Mouse (Mus musculus): ENCODE measurements around the gene Ctf2. TPM values are rescaled to one million over a fixed set of nuclear protein-coding genes. Genes with fewer than 3 reads are reported as not detected.
A peak's percentile ranks its signal among the peaks of the same experiment; 100 is the strongest.
"Not testable (repeated sequence)": the region's sequence is repeated elsewhere in the genome, so short reads cannot be mapped to it uniquely, and the experiment has no call there.

The Ctf2 gene
- polyA plus RNA-seq, 2 experiments, result 0.03 to 0.34 TPM

DNA sequence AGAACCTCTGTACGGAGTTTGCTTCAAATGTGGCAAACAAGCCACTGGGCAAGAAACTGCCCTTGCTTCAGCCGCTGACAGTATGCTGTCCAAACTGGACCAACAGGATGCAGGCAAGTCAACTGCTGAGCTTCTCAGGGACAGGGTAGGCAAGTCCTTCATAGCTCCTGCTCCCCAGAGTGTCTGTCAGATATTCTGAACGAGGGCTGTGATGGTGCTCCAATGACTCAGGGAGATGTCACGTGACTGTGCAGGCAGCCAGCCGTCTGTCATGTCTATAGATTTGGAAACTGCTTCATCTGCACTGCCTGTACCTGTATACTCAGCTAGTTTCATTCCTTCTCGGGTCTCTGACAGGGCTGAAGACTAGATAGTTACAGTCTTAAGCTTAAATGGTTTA lies 33.0 kb downstream of the Ctf2 start:
- Histone ChIP-seq H3K27ac (replicated peaks; ENCODE audit: low read depth, low read length) (no peak overlapping the region), H3K4me1 (ENCODE audit: control insufficient read depth, insufficient read depth, low read length) (no peaks in the 10 kb centered on the region), H3K9me3 (ENCODE audit: control insufficient read depth, low read length) (no peaks in the 10 kb centered on the region), H3K9ac (ENCODE audit: low read depth, low read length, severe bottlenecking) (no peak overlapping the region), H3K27me3 (ENCODE audit: control insufficient read depth, insufficient read depth, low read length) (no peaks in the 10 kb centered on the region), H3K36me3 (ENCODE audit: control insufficient read depth, insufficient read depth, low read length) (peaks cover 57% of the 10 kb centered on the region), H3K4me3 (replicated peaks; ENCODE audit: low read length) (no peak overlapping the region), H3K4me2 (replicated peaks; ENCODE audit: low read depth, low read length, severe bottlenecking) (no peak overlapping the region)
- ATAC-seq (ENCODE audit: low FRiP score, low read depth), result no peak
- no peak for DNase-seq (ENCODE audit: low spot score)
- no peak for TF ChIP-seq POLR2A (IDR thresholded peaks at IDR 0.05; ENCODE audit: borderline replicate concordance, extremely low read depth, insufficient read depth, insufficient read length)
- 84% methylated on average over 6 of the region's 6 CpGs for WGBS

- not testable (repeated sequence) for H3K4me1 ChIP-seq (ENCODE audit: control insufficient read depth, insufficient read depth, low read length); DNase-seq (ENCODE audit: low spot score); H3K9ac ChIP-seq (ENCODE audit: low read depth, low read length, severe bottlenecking); ATAC-seq (ENCODE audit: low FRiP score, low read depth); H3K9me3 ChIP-seq (ENCODE audit: control insufficient read depth, low read length); H3K4me3 ChIP-seq (replicated peaks; ENCODE audit: low read length); H3K27ac ChIP-seq (replicated peaks; ENCODE audit: low read depth, low read length); H3K4me2 ChIP-seq (replicated peaks; ENCODE audit: low read depth, low read length, severe bottlenecking); H3K27me3 ChIP-seq (ENCODE audit: control insufficient read depth, insufficient read depth, low read length)
- WGBS, result 90% methylated on average over 7 of the region's 7 CpGs
- peaks cover 21% of the 10 kb centered on the region for H3K36me3 ChIP-seq (ENCODE audit: control insufficient read depth, insufficient read depth, low read length)
Observed at GRCm38 (mm10) chr7:127693730-127694129, 38.2 kb downstream of the Ctf2 start.

DNA sequence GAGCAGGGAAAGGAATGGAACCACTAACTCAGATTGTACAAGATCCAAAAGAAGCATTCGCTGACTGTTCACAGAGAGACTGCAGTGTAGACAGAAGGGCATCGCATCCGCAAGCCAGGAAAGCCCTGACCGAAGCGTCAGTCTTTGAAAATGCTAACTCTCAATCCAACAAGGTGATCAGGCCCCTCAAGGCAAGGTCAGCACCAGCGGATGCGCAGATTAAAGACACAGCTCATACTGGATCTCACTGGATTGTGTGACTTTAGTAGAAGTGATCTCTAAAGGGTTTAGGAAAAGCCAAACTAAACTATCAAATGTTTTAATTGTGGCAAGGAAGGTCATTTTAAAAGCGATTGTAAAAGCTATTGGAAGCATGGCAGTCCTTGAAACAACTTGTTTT lies 38.7 kb downstream of the Ctf2 start:
- no peak for ATAC-seq (ENCODE audit: low FRiP score, low read depth)
- H3K9me3 ChIP-seq (ENCODE audit: control insufficient read depth, low read length), result no peaks in the 10 kb centered on the region
- WGBS, result 92% methylated on average over 8 of the region's 8 CpGs
- H3K27ac ChIP-seq (replicated peaks; ENCODE audit: low read depth, low read length), result no peak overlapping the region
- no peaks in the 10 kb centered on the region for H3K27me3 ChIP-seq (ENCODE audit: control insufficient read depth, insufficient read depth, low read length)
- no peak overlapping the region for H3K4me2 ChIP-seq (replicated peaks; ENCODE audit: low read depth, low read length, severe bottlenecking)
- H3K4me3 ChIP-seq (replicated peaks; ENCODE audit: low read length), result no peak overlapping the region
- no peak for DNase-seq (ENCODE audit: low spot score)
- peaks cover 21% of the 10 kb centered on the region for H3K36me3 ChIP-seq (ENCODE audit: control insufficient read depth, insufficient read depth, low read length)
- no peak for TF ChIP-seq POLR2A (IDR thresholded peaks at IDR 0.05; ENCODE audit: borderline replicate concordance, extremely low read depth, insufficient read depth, insufficient read length)
- H3K4me1 ChIP-seq (ENCODE audit: control insufficient read depth, insufficient read depth, low read length), result peaks cover 6% of the 10 kb centered on the region
- no peak overlapping the region for H3K9ac ChIP-seq (ENCODE audit: low read depth, low read length, severe bottlenecking)

GRCm38 (mm10) chr7:127691221-127691989 lies 40.6 kb downstream of the Ctf2 start:
- no peaks in the 10 kb centered on the region for H3K9me3 ChIP-seq (ENCODE audit: control insufficient read depth, low read length)
- peak; percentile 84 for ATAC-seq (ENCODE audit: low FRiP score, low read depth)
- H3K4me1 ChIP-seq (ENCODE audit: control insufficient read depth, insufficient read depth, low read length), result peaks cover 6% of the 10 kb centered on the region
- 3% methylated on average over 15 of the region's 15 CpGs for WGBS
- no peak for TF ChIP-seq POLR2A (IDR thresholded peaks at IDR 0.05; ENCODE audit: borderline replicate concordance, extremely low read depth, insufficient read depth, insufficient read length)
- peaks cover 14% of the 10 kb centered on the region for H3K36me3 ChIP-seq (ENCODE audit: control insufficient read depth, insufficient read depth, low read length)
- H3K27me3 ChIP-seq (ENCODE audit: control insufficient read depth, insufficient read depth, low read length), result no peaks in the 10 kb centered on the region
- DNase-seq (ENCODE audit: low spot score), result peak; percentile 81
- H3K4me3 ChIP-seq (replicated peaks; ENCODE audit: low read length), result peak overlapping the region; percentile 21
- peak overlapping the region; percentile 83 for H3K27ac ChIP-seq (replicated peaks; ENCODE audit: low read depth, low read length)
- H3K4me2 ChIP-seq (replicated peaks; ENCODE audit: low read depth, low read length, severe bottlenecking), result peak overlapping the region; percentile 42
- H3K9ac ChIP-seq (ENCODE audit: low read depth, low read length, severe bottlenecking), result peak overlapping the region; percentile 45

DNA sequence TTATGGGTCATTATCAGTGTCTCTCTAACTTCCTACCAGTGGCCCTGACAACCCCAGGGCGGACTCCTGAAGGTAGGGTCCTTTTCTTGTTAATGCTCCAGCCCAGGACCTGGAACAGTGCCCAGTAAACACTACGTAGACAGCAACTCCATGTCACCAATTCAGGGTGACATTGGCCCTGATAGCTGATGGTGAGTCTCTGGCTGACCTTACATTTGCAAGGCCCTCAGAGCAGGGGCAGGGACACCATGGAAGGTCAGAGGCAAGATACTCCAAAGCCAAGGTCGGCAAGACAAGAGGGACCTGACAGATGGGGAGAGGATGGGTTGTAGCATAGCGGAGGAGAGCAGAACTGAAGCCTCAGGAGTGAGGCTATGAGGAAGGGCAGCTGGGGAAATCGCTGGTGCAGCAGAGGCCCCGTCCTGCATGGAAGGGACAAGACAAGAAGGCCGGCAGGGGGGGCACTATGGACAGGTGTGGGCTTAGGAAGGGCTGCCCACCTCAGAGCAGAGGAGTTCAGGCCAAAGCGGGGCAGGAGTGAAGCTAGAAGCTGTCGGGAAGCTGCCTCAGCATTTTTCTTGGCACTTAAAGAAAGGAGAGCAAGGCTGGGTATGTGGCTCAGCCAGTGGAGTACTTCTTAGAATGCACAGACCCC lies 42.2 kb downstream of the Ctf2 start:
- H3K4me1 ChIP-seq (ENCODE audit: control insufficient read depth, insufficient read depth, low read length), result peaks cover 6% of the 10 kb centered on the region
- H3K27me3 ChIP-seq (ENCODE audit: control insufficient read depth, insufficient read depth, low read length), result no peaks in the 10 kb centered on the region
- H3K9me3 ChIP-seq (ENCODE audit: control insufficient read depth, low read length), result no peaks in the 10 kb centered on the region
- peaks cover 11% of the 10 kb centered on the region for H3K36me3 ChIP-seq (ENCODE audit: control insufficient read depth, insufficient read depth, low read length)
- 73% methylated on average over 9 of the region's 9 CpGs for WGBS
- no peak overlapping the region for H3K9ac ChIP-seq (ENCODE audit: low read depth, low read length, severe bottlenecking)
- ATAC-seq (ENCODE audit: low FRiP score, low read depth), result no peak
- TF ChIP-seq POLR2A (IDR thresholded peaks at IDR 0.05; ENCODE audit: borderline replicate concordance, extremely low read depth, insufficient read depth, insufficient read length), result no peak
- no peak for DNase-seq (ENCODE audit: low spot score)
- no peak overlapping the region for H3K27ac ChIP-seq (replicated peaks; ENCODE audit: low read depth, low read length)
- no peak overlapping the region for H3K4me3 ChIP-seq (replicated peaks; ENCODE audit: low read length)
- no peak overlapping the region for H3K4me2 ChIP-seq (replicated peaks; ENCODE audit: low read depth, low read length, severe bottlenecking)
